Mouse (Mus musculus): ENCODE measurements around the gene Dcaf15.

Gene Dcaf15

GRCm38 (mm10) chr8:84104697-84105609 is at the start of gene Dcaf15:
TSS of gene Dcaf15 (minus strand) at chr8:84104768.
- in situ Hi-C loops (cut with MboI, MseI), result no loop called here

GRCm38 (mm10) chr8:84149181-84149580 is 44.6 kb upstream of the Dcaf15 start:
- in situ Hi-C loops (cut with MboI, MseI), result no loop called here

- in situ Hi-C loops (cut with MboI, MseI), result no loop called here
Measured at GRCm38 (mm10) chr8:84148531-84148850, 43.9 kb upstream of the Dcaf15 start.

GRCm38 (mm10) chr8:84147769-84148530 is 43.4 kb upstream of the Dcaf15 start, which contains the start of the genes Cc2d1a and 4930432K21Rik:
TSS of gene Cc2d1a (minus strand) at chr8:84147936.
TSS of gene 4930432K21Rik (plus strand) at chr8:84148025.
- in situ Hi-C loops (cut with MboI, MseI), result no loop called here

- in situ Hi-C loops (cut with MboI, MseI), result no loop called here
Measured at GRCm38 (mm10) chr8:84147324-84147766, 42.8 kb upstream of the Dcaf15 start.

GRCm38 (mm10) chr8:84144636-84145245 is 40.2 kb upstream of the Dcaf15 start:
- in situ Hi-C loops (cut with MboI, MseI), result no loop called here

GRCm38 (mm10) chr8:84140838-84141237 is 36.3 kb upstream of the Dcaf15 start:
- in situ Hi-C loops (cut with MboI, MseI), result no loop called here

GRCm38 (mm10) chr8:84137848-84138247 is 33.3 kb upstream of the Dcaf15 start:
- in situ Hi-C loops (cut with MboI, MseI), result no loop called here

GRCm38 (mm10) chr8:84132225-84132624 is 27.7 kb upstream of the Dcaf15 start:
- in situ Hi-C loops (cut with MboI, MseI), result no loop called here

GRCm38 (mm10) chr8:84130806-84131205 is 26.2 kb upstream of the Dcaf15 start:
- in situ Hi-C loops (cut with MboI, MseI), result no loop called here

- in situ Hi-C loops (cut with MboI, MseI), result no loop called here
Measured at GRCm38 (mm10) chr8:84128277-84128676, 23.7 kb upstream of the Dcaf15 start.

GRCm38 (mm10) chr8:84127202-84127901 is 22.8 kb upstream of the Dcaf15 start:
- in situ Hi-C loops (cut with MboI, MseI), result no loop called here

- in situ Hi-C loops (cut with MboI, MseI), result no loop called here
Measured at GRCm38 (mm10) chr8:84126742-84127141, 22.2 kb upstream of the Dcaf15 start.

GRCm38 (mm10) chr8:84125656-84126055 is 21.1 kb upstream of the Dcaf15 start, which contains the start of gene Podnl1:
TSS of gene Podnl1 (plus strand) at chr8:84125989.
- in situ Hi-C loops (cut with MboI, MseI), result no loop called here

- in situ Hi-C loops (cut with MboI, MseI), result no loop called here
Measured at GRCm38 (mm10) chr8:84122151-84122550, 17.6 kb upstream of the Dcaf15 start.

- in situ Hi-C loops (cut with MboI, MseI), result no loop called here
Measured at GRCm38 (mm10) chr8:84115646-84116045, 11.1 kb upstream of the Dcaf15 start.

GRCm38 (mm10) chr8:84106216-84107040 is 1.9 kb upstream of the Dcaf15 start:
- in situ Hi-C loops (cut with MboI, MseI), result no loop called here

- in situ Hi-C loops (cut with MboI, MseI), result no loop called here
Measured at GRCm38 (mm10) chr8:84105676-84106075, 1.1 kb upstream of the Dcaf15 start.

- in situ Hi-C loops (cut with MboI, MseI), result no loop called here
Measured at GRCm38 (mm10) chr8:84104221-84104620, 347 bp downstream of the Dcaf15 start.

- in situ Hi-C loops (cut with MboI, MseI), result no loop called here
Measured at GRCm38 (mm10) chr8:84103601-84104000, 967 bp downstream of the Dcaf15 start.
